Mouse (Mus musculus) thymus, postnatal 4 days (tissue): ENCODE results near the gene Tsc22d2.
"Not testable (repeated sequence)": the region's sequence is repeated elsewhere in the genome, so short reads cannot be mapped to it uniquely, and the experiment has no call there.

Source experiments
- DNase-seq: peaks from one replicate; pipeline ENCODE4 v3.0.0; 2021

The Tsc22d2 gene

DNA sequence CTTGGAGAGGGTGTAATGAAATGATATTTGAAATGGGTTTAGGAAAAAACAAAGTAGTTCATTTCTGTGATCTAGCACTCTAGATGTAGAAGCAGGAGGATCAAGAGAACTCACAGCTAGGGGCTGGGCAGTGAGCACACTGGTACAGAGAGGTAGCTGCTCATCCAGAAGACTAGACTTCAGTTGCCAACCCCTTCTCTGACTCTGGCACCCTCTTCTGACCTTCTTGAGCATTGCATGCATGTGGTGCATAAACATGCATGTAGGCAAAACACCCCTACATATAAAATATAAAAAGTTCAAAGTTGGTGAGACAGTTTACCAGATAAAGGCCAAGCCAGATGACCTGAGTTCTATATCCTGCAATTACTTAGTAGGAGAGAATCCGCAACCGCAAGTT, 33.7 kb downstream of the Tsc22d2 start:
- peak; percentile 66 for DNase-seq

- DNase-seq, result no peak
These were observed 35.0 kb downstream of the Tsc22d2 start for GRCm38 (mm10) chr3:58449487-58449886.

DNA sequence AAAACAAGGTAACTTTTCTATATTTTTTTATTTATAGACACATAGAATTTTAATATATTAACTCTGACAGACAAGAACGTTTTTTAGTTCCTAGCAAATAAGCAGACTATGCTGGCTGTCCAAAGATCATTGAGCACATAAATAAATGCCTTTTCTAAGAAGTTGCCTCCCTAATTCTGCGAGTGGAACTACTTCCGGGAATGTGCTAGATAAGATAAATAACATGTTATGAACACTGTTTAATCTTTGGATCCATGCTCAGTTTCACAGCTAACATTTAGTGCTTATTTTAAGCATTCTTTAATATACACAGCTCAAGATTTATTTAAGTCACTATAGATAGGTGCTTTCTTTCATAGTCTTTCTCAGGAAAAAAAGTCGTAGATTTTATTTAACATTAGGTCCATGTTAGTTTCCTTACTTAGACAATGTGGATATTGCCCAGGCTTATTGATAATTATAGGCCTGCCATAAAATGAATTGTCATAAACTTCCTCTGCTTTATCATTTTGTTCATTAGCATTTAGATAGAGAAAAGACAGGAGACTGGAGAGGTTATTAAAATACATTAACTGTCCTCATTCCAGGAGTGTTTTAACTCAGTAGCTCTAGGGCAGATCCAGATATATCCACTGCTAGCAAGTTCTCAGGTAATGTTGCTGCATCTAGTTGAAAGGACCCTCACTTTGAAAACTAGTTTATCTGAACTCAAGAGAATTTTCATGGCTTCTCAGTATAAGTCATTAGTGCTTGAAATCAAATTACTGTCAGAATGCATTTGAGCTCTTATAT, 40.1 kb downstream of the Tsc22d2 start:
- no peak for DNase-seq

DNA sequence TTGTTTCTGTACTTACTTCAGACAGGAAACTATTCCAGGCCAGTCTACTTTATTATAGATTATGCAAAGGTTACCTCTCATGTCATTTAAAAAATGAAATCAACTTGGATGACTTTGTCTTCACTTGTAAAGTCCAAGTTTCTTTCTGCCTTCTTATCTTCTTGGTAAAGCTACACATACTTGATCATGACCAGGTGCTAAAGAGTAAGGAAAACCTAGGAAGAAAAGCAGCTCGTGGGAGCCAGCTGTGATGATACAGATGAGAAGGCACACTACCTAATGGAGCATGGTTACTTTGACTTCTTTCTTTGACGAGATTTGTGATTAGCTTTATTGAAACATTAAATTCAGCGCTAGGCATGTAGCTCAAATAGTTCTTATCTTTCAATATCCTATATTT, 40.7 kb downstream of the Tsc22d2 start:
- DNase-seq, result no peak

GRCm38 (mm10) chr3:58469655-58470437, 55.3 kb downstream of the Tsc22d2 start:
- peak; percentile 11 for DNase-seq

GRCm38 (mm10) chr3:58475298-58475697, 60.8 kb downstream of the Tsc22d2 start:
- not testable (repeated sequence) for DNase-seq

DNA sequence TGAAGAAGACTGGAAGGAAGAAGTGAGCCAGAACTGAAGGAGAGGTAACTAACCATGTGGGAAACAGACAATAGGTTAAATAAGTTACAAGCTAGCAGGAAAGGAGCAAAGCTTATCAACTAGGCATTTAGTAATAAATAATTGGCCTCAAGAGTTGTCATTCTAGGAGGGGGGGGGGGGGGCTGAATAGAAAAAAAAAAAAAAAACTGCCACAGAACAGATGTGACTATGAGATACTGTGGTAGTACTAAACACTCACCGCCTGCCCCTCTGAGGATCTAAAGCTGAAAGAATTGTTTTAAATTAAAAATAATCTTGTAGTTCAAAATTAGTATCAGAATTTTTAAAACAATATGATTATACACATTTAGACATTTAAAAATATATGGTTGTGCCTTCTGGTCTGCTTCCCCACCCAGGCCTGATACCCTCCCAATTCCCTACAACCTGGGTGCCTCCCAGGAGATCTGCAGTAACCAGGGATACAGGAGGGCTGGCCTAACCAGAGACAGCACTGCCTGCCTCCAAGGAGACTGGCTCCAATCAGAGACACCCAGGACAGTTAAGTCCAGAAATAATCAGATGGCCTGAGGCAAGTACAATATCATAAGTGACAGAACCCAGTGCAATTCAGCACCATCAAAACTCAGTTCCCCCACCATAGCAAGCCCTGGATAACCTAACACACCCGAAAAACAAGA, 64.4 kb downstream of the Tsc22d2 start:
- DNase-seq, result no peak

DNA sequence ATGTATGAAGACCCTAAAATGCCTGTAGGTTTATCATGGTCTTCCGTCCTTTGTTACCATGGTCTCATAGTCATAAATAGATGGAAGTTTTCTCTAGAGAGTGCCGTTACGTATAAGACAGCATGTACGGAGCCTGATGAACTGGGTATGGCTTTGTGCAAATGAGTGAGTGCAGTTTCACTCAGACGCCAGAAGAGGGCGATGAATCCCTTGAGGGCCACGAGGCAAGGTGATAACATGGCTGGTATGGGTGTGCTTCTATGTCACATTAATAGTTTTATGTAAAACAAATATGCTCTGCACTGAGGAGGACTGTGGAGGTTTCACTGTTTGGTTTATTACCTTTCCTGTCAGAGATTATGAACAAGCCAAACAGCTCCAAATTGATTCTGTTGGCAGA, 71.4 kb downstream of the Tsc22d2 start:
- peak; percentile 48 for DNase-seq

- no peak for DNase-seq
These were observed 72.6 kb downstream of the Tsc22d2 start for GRCm38 (mm10) chr3:58487121-58487520.

- DNase-seq, result no peak
These were observed 73.7 kb downstream of the Tsc22d2 start for GRCm38 (mm10) chr3:58487999-58488775.

DNA sequence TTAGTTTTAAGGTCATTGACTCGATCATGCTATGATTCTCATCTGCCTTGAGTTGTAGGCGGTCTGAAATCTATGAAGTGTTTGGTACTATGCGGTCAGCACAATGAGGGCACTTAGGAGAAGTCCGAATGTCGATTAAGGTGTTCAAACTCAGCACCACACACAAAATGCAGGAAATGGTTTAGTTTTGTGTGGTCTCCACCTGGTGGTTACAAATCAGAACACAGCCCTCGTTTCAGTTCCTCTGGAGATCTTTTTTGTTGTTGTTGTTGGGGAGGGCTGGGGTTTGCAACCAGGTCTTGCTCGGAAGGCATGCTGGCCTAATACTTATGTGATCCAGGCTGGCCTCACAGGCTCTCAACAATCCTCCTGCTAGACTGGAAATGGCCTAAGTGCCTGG, 76.3 kb downstream of the Tsc22d2 start:
- peak; percentile 38 for DNase-seq

- DNase-seq, result no peak
These were observed 79.1 kb downstream of the Tsc22d2 start for GRCm38 (mm10) chr3:58493621-58494020.

DNA sequence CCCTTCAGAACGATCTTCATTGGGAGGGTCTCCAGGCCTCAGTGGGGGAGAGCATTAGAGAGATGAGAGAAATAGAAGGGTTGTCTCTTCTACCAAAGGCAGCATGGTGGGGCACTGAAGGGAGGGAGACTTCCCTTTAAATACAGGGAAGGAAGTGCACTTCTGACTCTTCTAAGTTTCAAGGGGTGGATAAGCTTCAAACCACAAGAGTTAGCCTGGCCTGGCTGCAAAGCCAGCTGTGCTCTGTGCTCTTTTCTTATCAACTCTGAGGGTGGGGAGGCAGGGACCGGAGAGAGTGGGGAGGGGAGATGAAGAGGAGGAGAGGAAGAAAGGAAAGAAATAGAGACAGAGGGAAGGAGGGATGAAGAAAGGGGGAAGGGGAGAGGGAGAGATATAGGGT, 87.4 kb downstream of the Tsc22d2 start:
- DNase-seq, result no peak

- no peak for DNase-seq
These were observed 89.3 kb downstream of the Tsc22d2 start for GRCm38 (mm10) chr3:58503720-58504333.

DNA sequence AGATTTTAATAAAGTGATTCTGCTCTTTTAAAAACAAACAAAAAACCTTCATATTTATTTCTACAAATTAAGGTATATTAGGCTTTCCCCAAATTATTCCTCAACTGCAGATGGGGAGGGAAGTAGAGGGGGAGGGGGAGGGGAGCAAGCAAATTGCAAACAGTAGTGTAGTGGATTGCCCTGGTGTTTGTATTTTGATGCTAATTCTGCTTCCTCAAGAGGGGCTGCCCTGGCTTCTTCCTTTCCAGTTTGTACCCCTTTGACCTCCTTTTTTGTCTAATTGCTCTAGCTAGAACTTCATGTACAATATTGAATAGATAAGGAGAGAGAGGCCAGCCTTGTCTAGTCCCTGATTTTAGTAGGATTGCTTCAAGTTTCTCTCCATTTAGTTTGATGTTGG, 90.2 kb downstream of the Tsc22d2 start:
- no peak for DNase-seq

GRCm38 (mm10) chr3:58508020-58508750, 93.7 kb downstream of the Tsc22d2 start:
- DNase-seq, result no peak

GRCm38 (mm10) chr3:58511581-58511980, 97.1 kb downstream of the Tsc22d2 start:
- DNase-seq, result peak; percentile 15

DNA sequence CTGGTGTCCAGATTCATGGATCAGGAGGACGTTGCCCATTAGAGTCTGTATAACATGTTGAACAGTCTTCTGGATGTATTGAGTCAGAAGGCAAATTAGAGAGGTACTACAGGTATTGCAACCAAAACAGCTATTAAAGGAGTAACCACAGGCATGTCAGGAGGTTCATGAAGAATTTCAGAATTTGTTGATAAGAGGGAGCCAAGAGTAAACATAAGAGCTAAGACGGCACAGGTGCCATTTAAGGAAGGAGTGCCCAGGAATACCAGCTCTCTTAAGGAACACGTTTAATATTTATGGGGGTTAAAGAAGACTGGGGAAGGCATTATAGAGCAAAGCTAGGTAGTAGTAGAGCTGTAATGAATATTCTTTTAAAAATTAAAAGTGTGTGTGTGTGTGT, 98.2 kb downstream of the Tsc22d2 start:
- DNase-seq, result no peak

DNA sequence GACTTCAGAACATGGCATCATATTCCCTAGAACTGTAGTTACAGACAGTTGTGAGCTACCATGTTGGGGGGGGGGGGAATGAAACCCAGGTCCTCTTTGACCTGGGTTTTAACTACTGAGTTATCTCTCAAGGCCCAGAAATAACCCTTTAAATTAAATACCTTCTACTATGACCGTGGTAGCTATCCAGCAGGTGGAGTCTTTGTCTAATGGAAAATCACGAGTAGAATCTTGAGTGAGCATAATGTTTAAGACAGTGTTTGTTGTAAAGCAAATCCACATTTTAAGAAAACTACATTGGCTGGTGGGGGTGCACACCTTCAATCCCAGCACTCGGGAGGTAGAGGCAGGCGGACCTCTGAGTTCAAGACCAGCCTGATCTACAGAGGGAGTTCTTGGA, 99.0 kb downstream of the Tsc22d2 start:
- DNase-seq, result no peak

GRCm38 (mm10) chr3:58515947-58516601, 101.6 kb downstream of the Tsc22d2 start:
- DNase-seq, result no peak
